ENCODE assay signal across 15 mouse cellular contexts in the genomic region with DNA sequence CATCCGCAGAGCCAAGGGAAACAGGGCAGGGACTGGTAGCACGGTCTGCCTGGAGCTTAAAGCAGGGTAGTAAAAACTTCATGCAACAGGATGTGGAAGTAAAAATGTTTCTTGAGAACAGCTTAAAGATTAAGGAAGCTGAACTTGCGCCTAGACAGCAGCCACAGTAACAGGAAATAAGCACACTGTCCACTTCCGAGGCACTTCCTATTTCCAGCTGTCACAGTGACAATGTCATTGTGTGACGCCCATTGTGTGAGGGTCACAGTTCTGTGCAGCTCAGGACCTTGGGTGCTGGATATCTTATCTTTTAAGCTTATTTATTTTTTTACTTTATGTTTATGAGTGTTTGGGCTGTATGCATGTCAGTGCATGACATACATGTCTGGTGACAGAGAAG.
DNase-seq lines count a peak whose midpoint lies in the region; ATAC-seq and TF ChIP-seq lines count a peak whose summit lies in the region.
"Had no signal": no experiment of that assay in that cellular context is flagged by ENCODE, and none has a peak within 500 bp of the region (broad histone marks: within the 10 kb centered on the region; RNA-seq: fewer than 3 reads in every experiment).

No protein-coding gene starts in this region.

- no peak overlapping the region for H3K4me2 ChIP-seq in kidney, postnatal 0 days (ENCODE audit: low read length)
- H3K4me2 ChIP-seq: limb, embryonic 13.5 days had no signal

- no peaks in the 10 kb centered on the region for H3K36me3 ChIP-seq in kidney, postnatal 0 days (ENCODE audit: insufficient read depth, low read length)
- H3K36me3 ChIP-seq in thymus, adult 2 months (ENCODE audit: control insufficient read depth, insufficient read depth, low read length), result no peaks in the 10 kb centered on the region
- H3K36me3 ChIP-seq: limb, embryonic 13.5 days had no signal

- no peaks in the 10 kb centered on the region for H3K27me3 ChIP-seq in kidney, postnatal 0 days (ENCODE audit: insufficient read depth, low read length)
- H3K27me3 ChIP-seq in thymus, adult 2 months (ENCODE audit: control insufficient read depth, insufficient read depth, low read length), result no peaks in the 10 kb centered on the region
- H3K27me3 ChIP-seq: limb, embryonic 13.5 days had no signal

- H3K9me3 ChIP-seq in kidney, postnatal 0 days (replicated peaks; ENCODE audit: low read length), result no peaks in the 10 kb centered on the region

- H3K27ac ChIP-seq in kidney, postnatal 0 days, result no peak overlapping the region
- no peak overlapping the region for H3K27ac ChIP-seq in thymus, adult 2 months (ENCODE audit: control insufficient read depth, insufficient read depth, low read length)
- H3K27ac ChIP-seq: limb, embryonic 13.5 days; stomach, postnatal 0 days had no signal

- peaks cover 4% of the 10 kb centered on the region for H3K4me1 ChIP-seq in kidney, postnatal 0 days (replicated peaks; ENCODE audit: insufficient read depth, low read length)
- H3K4me1 ChIP-seq in thymus, adult 2 months (replicated peaks; ENCODE audit: control insufficient read depth, insufficient read depth, low read length), result no peaks in the 10 kb centered on the region

- no peak for ATAC-seq in kidney, postnatal 0 days (replicated peaks; ENCODE audit: low FRiP score, low read depth)
- peak; percentile 53 to 68; a peak in 2 of 4 replicates for ATAC-seq in hematopoietic stem cell, adult 5-6 weeks (replicated peaks in 1 of 2; ENCODE audit: insufficient read depth in 1 of 2, low FRiP score in 2 of 2, low TSS enrichment in 1 of 2, low read depth in 1 of 2, poor library complexity in 2 of 2, severe bottlenecking in 2 of 2)
- ATAC-seq: inflammation-experienced regulatory T-cells, adult 6 months had no signal

- no peak for TF ChIP-seq CTCF in kidney, postnatal 0 days (IDR thresholded peaks at IDR 0.05; ENCODE audit: low read depth)
- no peak for TF ChIP-seq CTCF in thymus, adult 2 months (IDR thresholded peaks at IDR 0.05; ENCODE audit: borderline replicate concordance, control insufficient read depth, extremely low read depth, insufficient read depth, low read length, poor library complexity)

- peak; percentile 56 for DNase-seq in kidney, postnatal 0 days (ENCODE audit: low spot score)
- no peak for DNase-seq in kidney, adult 9 months
- DNase-seq in 416B (ENCODE audit: low read depth), result peak; percentile 12
- peak; percentile 45 for DNase-seq in CD4-positive, CD25-positive, alpha-beta regulatory T cell, adult 2 months (ENCODE audit: low read depth, low spot score)
- DNase-seq in layer of hippocampus, adult 9-11 months, result no peak
- DNase-seq in left cerebral cortex, postnatal 4 days, result no peak
- no peak for DNase-seq in thymus, adult 2 months
- DNase-seq: adrenal gland, postnatal 25 days; cerebellum, adult 11 months; gastrocnemius, postnatal 25 days; lung, postnatal 36 days had no signal

- 62% methylated on average over 5 of the region's 5 CpGs for WGBS in kidney, postnatal 0 days
- WGBS in thymus, adult 2 months, result 64% methylated on average over 5 of the region's 5 CpGs

- intact Hi-C loops in left cerebral cortex, postnatal 4 days (cut with DNase I), result no loop called here

- no peak overlapping the region for H3K4me3 ChIP-seq in kidney, postnatal 0 days (replicated peaks; ENCODE audit: low read depth, low read length)
- H3K4me3 ChIP-seq in thymus, adult 2 months (ENCODE audit: control insufficient read depth, insufficient read depth, low read length), result no peak overlapping the region
- H3K4me3 ChIP-seq: limb, embryonic 13.5 days had no signal

- TF ChIP-seq POLR2A in thymus, adult 2 months (IDR thresholded peaks at IDR 0.05; ENCODE audit: control insufficient read depth, extremely low read depth, insufficient read depth, low read length, poor library complexity), result no peak

- H3K9ac ChIP-seq in kidney, postnatal 0 days (ENCODE audit: low read depth, low read length), result no peak overlapping the region
- H3K9ac ChIP-seq: limb, embryonic 13.5 days had no signal

Comparison
In these comparisons a context has a peak if more than half of its experiments do, and no peak if none do; other contexts are left out.
1. DNase-seq: peak in kidney, postnatal 0 days (single experiment), 416B (single experiment) and CD4-positive, CD25-positive, alpha-beta regulatory T cell, adult 2 months (single experiment); none in kidney, adult 9 months (single experiment), layer of hippocampus, adult 9-11 months (single experiment), left cerebral cortex, postnatal 4 days (single experiment) and thymus, adult 2 months (single experiment).